Mouse (Mus musculus) cerebellum, adult (tissue): ENCODE data around the gene Zranb2.

Source experiments
- ATAC-seq: cut with Nextera tagmentation; 2 replicates; pipeline ENCODE4 v1.9.2; 2017; ENCODE audit warnings: mild to moderate bottlenecking, moderate library complexity, mixed read lengths; ENCODE audit not compliant: insufficient number of reproducible peaks, low FRiP score, low TSS enrichment

Gene Zranb2

DNA sequence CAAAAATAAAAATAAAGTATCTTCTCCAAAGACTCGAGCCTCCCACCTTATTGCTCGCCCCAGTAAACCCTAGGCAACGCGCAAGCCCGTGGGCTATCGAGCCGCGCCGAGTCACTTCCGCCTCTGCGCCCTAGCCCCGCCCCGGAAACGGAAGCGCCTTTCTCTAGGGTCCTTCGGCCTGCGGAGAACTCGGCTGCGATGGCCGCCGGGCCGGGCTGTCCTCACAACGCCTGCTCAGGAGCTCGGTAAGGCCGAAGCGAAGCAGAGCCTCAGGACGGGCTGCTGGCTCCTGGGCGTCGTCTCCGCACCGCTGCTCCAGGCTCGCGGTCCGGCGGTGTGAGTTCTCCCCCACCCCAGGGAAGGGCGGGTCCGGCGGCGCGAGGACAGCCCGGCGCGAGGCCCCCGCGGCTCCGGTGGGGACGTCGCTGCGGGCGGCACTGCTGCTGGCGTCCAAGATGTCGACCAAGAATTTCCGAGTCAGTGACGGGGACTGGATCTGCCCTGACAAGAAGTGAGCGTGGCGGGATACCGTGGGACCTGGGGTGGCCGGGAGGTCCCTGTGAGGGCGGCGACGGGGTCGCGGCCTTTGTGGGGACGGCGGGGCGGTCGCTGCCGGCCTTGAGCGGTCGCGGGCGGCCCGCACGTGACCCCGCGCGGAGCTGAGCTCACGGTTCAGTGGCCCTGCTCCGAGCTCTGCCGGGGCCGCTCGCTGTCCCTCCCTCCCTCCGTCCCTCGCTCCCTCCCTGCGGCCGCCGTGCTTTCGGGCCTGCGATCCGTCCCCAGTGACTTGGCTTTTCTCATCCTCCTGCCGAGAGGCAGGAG lies at the start of gene Zranb2:
Gene Zranb2, plus strand, starts transcription at position 197 of the 822 bp plus-strand sequence.
- ATAC-seq, result peak; percentile 96

DNA sequence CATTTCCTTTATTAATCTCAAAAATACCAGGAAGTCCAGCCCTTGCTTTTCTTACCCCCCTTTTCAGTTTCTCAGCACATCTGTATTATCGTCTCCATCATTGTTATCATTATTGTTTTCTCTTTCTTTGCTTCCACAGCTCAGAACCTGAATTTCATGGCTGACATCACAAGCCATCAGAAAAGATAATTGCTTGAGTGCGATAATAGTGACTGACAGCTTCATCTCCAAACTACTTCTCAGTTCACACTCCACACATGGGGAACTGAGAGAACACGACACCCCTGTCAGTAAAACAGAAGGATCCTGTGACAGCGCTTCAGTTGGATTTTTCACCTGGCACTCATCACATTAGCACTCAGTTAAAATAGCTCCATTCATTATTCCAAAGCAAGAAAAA lies 41.9 kb upstream of the Zranb2 start:
- ATAC-seq, result no peak

DNA sequence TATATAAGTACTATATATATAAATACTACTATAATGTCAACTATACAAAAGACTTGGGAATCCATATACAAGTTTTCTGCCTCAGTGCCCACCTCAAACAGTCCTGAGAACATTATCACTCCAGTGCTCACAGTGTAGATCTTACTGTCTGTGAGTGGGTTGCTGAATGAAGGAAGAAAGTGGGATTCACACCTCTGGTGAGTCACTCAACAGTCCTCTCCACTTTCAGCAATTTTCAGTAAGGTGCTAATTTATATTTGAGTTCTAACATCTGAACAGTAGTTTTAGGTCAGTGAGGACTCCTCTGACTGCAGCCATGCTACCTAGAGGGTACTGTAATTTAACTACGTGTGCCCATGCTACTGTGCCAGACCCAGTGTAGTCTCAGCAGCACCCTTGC lies 31.7 kb upstream of the Zranb2 start:
- ATAC-seq, result no peak

DNA sequence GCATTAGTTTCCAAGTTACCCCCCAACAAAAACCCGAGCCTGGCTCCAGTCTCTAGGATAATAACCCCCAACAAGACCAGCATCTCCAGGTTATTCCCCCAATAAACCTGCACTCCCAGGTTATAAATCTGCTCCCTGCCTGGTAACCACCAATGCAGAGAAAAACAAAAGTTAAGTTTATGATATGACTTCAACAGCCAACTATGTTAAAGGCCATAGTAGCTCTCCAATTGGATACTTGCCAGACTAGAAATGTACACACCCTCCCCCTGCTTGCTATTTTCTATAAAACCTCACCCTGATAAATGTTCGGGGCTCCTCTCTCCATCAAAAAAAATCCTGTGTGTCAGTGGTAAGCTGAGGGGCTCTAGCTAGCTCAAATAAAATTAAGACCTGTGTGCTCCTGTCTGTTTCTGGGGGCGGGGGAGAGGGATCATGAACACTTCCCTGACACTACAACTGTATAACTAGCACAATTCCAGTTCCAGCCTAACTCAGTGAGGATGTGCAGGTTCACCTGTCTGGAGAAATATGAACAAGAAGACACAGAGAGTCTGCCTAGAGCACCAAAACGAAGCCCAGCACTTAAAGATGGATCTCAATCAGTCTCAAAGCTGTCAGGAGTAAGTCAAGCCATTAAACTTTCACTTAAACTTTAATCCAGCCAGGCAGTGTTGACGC lies 19.7 kb upstream of the Zranb2 start:
- ATAC-seq, result no peak

DNA sequence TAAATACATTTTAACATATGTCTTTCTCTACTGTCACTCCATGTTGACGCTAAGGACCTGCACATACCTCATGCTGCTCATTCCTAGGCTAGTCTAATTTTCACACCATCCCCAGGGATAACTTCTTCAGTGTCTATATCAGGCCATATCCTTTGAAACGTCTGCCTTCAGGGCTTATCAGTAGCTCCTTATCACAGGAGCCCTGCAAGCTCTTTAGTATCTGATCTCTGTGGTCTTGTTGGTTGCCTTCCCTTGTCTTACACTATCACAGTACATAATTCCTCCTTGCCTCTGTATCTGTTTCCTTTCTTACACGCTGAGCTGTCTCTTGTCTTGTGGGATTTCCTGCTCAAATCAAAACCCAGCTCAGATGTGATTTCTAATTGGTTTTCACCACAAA lies 17.5 kb upstream of the Zranb2 start:
- ATAC-seq, result no peak

DNA sequence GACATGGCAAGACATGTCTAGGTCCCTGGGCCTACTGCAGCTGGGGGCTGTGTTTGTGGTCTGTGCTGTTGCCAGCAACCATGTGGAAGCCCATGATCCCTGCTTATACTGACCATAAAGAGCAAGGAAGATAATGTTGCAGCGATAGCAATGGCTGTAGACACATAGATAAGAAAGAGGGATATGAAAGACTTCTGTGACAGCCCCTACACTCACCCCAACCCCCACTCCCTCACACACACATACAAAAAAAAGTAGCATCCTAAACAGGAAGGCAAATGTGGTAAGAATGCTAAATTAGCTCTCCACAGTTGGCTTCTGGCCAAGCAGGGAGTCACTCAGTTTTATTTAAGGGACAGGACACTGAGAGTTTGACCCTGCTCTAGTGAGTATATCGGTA lies 16.0 kb upstream of the Zranb2 start:
- no peak for ATAC-seq

DNA sequence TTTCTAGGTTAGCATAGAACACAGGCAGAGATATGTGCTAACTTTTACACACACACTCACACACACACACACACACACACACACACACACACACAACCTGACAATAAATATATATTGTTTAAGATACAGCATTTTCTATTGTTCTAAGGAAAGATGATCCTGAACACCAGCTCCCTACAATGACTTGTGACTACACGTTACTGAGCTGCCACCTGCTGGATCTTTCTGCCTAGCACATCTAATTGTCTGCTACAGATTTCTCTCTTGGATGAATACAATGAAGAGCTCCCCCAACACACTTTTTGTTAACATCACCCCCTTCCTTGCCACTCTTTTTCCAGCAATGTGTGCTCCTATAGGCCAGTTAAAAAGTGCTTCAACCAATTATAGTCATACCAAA lies 13.5 kb upstream of the Zranb2 start:
- peak; percentile 85 for ATAC-seq

DNA sequence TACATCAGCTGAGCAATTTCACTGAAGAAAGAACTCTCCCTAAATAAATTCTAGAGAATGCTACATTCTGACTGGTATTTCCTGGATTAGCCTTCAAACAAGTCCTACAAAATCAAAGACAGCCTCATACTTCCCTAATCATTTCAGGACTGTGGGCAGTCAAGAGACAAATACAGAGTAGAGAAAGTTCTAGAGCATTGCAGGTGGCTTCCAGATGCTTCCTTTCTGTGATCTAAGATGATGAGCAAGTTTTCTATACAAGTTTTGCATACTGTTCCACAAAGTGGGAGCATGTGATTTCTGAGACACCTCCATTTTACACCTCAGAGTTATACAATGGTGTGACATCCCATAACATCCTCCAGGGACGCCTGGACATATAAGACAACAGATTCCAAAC lies 10.1 kb upstream of the Zranb2 start:
- ATAC-seq, result no peak

DNA sequence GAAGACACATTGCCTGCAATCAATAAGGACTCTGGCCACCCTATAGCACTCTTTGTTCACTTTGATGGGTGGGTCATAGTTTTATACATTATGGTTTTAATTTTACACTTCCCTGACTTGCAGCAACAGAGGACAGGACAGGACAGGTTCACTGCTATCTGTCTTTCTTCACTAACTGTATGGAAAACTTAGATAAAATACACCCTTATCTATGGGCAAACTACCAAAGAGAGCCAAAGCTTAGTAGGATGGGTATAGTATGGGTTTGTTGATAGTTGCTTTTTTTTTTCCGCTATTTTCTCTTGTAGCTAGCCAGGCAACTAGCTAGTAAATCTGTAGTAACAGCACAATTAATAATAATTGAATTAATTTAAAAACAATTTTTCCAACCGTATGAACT lies 2.4 kb upstream of the Zranb2 start:
- no peak for ATAC-seq

DNA sequence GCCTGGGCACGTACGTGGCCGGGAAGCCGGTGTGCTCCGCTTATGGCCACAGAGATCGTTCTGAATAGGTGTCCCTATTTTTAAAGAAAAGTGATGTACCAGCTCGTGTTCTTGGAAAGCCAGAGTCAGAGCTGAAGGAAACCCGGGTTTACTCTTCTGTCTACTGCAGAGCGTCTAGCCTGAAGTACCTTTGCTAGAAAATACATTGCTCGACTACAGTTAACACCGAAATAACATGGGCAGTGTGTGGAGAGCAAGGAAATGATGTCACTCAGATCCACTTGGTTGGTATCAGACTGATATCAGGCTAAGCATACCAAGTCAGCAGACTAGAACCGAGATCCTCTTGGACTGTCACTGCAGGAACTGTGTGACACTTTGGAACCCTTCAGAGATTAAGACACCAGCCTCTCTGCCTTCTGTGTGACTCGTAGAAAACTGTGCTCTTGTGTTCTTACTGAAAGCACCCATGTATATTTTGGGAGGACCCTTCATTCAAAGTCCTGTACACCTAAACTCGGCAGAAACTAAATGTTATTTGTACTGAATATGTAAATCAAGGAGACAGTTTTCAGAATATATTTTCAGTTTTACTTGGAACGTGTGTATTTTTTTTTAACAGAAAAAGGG lies 941 bp downstream of the Zranb2 start:
- ATAC-seq, result peak; percentile 33; the same call in 1 of the 2 replicates

DNA sequence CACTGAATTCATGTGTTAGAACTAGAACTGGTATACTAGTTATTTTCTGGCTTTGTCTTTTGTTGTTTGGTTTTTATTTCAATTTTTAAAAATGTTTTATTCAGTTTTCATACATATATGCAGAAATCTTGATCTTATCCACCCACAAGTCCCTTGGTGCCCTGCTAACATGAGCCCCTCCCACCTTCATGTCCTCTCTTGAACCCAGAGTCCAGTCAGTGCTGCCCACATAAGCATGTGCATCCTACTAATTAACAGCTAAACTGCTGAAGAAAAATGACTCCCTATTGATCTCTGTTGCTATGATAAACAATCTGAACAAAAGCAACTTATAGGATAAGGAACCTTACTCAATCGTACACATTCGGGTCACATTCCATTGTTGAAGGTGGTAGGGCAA lies 15.4 kb downstream of the Zranb2 start:
- ATAC-seq, result no peak

DNA sequence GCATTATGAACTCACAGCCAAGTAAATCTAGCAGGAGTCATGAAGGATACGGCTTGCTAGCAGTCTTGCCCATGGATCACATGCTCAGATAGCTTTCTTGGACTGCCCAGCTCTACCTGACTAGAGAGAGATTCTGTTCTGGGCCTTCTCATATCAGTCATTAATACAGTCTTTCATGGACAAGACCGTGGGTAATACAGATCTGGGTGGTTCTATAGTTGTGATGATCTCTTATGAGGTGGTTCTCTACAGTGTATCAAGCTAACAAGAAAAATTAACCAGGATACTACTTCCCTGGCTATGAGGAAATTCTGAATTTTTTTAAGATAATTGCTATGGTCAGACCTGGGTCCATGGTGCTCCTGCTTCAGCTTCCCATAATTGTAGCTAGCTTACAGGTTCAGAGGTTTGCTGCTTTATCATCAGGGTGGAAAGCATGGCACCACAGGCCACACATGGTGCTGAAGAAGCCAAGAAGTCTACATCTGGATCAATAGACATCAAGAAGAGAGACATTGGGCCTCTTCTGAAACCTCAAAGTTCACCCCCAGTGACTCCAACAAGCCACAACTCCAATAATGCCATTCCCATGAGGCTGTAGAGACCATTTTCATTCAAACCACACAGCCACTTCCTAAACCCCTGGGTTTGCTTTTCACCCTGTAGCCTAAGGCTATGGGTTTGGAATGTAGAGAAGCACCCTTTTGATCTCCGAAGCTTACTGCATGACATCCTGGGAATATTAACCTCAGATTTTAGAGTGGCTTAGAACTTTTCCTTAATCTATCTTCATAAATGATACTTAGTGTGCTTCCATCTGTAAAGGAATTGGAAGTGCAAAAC lies 16.0 kb downstream of the Zranb2 start:
- ATAC-seq, result no peak

DNA sequence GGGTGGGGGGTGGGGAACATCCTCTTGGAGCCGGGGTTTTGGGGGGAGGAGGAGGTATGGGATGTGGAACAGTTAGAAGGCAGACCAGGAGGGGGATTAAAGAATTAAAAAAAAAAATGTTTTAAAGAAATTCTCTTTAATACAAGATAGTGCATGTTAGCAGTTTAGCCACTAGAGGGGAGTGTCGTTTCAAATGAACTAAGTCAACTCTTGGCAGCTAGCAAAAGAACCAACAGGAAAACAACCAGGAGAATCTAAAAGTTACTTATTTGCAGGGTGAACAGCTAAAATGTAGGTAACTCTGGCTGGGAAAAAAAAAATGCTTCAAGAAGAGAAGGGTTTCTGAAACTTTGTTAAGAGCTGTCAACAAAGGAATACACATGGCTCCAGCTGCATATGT lies 31.2 kb downstream of the Zranb2 start:
- no peak for ATAC-seq

DNA sequence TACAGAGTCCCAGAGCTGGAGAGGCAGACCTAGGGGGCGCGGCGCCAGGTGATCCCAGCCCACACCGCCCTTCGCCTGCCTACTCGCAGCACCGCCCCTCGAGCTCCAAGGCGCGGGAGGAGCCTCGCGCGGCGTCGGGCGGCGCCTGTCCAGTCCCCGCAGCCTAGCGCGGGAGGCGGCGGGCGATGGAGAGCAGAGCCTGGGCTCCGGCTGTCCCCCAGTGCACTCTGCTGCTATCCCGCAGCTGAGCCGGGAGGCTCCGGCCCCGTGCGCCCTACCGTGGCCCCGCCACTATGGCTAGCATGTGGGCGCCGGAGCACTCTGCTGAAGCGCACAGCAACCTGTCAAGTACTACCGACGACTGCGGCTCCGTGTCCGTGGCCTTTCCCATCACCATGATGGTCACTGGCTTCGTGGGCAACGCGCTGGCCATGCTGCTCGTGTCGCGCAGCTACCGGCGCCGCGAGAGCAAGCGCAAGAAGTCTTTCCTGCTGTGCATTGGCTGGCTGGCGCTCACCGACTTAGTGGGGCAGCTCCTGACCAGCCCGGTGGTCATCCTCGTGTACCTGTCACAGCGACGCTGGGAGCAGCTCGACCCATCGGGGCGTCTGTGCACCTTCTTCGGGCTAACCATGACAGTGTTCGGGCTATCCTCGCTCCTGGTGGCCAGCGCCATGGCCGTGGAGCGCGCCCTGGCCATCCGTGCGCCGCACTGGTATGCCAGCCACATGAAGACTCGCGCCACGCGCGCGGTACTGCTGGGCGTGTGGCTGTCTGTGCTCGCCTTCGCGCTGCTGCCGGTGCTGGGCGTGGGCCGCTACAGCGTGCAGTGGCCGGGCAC lies 33.0 kb downstream of the Zranb2 start, which contains the start of gene Ptger3:
Gene Ptger3, plus strand, starts transcription at position 168 of the 841 bp plus-strand sequence.
- 0 out of 2 replicates have a peak, but pooled peaks have one; percentile 49 for ATAC-seq

DNA sequence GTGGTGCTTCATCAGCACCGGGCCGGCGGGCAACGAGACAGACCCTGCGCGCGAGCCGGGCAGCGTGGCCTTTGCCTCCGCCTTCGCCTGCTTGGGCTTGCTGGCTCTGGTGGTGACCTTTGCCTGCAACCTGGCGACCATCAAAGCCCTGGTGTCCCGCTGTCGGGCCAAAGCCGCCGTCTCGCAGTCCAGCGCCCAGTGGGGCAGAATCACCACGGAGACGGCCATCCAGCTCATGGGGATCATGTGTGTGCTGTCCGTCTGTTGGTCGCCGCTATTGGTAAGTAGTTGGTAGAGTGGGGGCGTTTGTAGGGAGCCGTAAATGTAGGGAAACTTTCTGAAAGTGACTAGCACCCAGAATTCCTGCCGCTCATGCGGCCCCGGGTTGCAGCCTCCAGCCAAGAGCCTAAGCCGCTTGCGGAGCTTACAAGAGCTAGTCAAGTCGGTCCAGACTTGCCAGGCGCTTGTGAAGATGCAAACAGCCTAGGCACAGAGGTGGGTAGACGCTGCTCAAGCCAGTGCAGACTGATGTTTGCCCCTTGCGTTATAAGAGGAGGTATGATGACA lies 33.7 kb downstream of the Zranb2 start:
- no peak for ATAC-seq

DNA sequence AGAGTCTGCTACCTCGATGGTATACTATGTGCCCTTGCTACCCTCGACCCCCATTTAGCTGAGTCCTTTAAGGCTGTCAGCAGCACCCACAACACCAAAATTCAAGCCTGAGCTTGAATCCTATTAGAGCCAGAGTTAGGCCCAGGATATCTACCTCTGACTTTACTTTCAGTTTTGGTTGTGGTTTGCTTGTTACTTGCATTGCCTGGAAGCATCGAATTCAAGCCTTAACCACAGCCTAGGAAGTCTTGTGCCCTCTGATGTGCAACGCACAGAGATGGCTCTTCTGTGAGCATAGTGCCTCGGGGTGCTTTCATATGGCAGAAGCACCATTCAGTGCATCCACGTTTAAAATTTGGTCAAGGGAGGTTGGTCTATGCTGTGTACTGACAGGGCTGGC lies 38.1 kb downstream of the Zranb2 start:
- ATAC-seq, result no peak

DNA sequence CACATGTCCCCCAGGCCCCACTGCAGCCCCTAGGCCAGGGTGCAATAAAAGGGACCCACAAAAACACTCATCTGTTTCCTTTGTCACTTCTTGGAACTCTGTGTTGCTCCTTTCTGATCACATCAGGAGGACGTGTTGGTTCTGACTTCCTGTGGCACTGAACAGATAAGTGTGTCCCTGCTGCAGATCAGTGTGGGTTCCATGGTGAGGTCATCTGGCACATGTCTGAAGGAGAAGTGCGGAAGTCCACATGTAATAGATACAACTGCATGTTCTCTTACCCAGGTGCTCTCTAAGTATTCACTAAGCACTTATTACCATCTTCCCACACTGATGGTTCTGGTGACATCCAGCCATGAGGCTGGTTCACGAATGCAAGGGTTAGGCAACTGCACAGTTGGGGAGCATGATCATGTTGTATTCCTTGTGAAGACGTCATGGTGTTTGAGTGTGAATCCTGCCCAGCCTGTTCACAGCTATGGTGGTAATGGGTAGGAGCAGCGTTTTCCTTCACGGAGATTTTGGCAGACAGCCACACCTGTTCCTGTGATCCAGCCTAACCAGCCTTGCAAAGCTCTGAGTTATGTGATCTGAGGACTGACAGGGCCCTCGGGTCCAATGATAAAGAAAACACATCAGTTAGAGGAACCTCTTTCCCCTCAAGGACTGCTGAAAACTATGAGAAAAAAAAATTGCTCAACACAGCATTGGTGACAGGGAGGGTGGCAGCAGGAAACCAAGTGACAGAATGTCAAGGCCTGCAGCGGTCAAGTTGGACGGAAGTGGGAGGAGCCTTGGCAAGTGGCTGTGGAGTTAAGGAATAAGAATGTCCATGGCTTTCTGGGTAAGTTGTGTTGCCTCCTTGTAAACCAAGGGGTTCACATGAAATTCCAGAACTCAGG lies 41.7 kb downstream of the Zranb2 start:
- ATAC-seq, result no peak

DNA sequence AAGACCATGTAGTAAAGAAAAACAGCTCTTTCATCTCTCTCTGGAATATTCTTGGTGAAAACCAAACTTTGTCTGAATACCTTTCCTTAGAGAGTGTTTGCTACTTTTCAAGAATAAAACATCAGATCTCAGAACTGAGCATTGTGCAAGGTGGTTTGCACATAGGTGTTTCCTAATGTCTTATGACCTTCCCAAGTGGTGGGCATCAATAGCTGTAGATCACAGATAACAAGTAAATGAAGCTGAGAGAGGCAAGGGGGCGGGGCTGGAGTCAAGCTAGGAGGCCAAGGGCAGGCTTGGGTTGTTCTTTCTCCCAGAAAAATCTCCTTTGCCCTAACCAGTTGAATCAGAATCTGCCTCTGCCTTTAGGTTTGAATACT lies 42.4 kb downstream of the Zranb2 start:
- no peak for ATAC-seq
